Mouse (Mus musculus): Measurements from ENCODE around the gene Dazap2.

- TF ChIP-seq POLR2A (IDR thresholded peaks at IDR 0.05; ENCODE audit: insufficient read length, low read depth) (no peak), TCF12 (IDR thresholded peaks at IDR 0.05; ENCODE audit: insufficient read depth, poor library complexity, severe bottlenecking) (no peak), POLR2AphosphoS2 (IDR thresholded peaks at IDR 0.05; ENCODE audit: insufficient read length, low read depth) (no peak), TCF3 (IDR thresholded peaks at IDR 0.05; ENCODE audit: insufficient read length, low read depth) (no peak), CEBPB (IDR thresholded peaks at IDR 0.05; ENCODE audit: insufficient read depth, poor library complexity, severe bottlenecking) (no peak), MYOG (IDR thresholded peaks at IDR 0.05; ENCODE audit: control insufficient read depth in 1 of 3, insufficient read depth in 1 of 3, insufficient read length in 2 of 3, low read depth in 2 of 3) (no peak), MAX (IDR thresholded peaks at IDR 0.05; ENCODE audit: low read depth) (no peak), USF1 (IDR thresholded peaks at IDR 0.05; ENCODE audit: low read depth) (peak; percentile 66), E2F4 (IDR thresholded peaks at IDR 0.05; ENCODE audit: insufficient read depth) (no peak)
Measured at GRCm38 (mm10) chr15:100576392-100576791, 38.8 kb upstream of the Dazap2 start.

Measured in myocyte (in vitro differentiated cells).